Mouse (Mus musculus) myocyte (in vitro differentiated cells): Measurements from ENCODE around the gene Iqch. TPM values are rescaled to one million over a fixed set of nuclear protein-coding genes. Genes with fewer than 3 reads are reported as not detected.

Experiments used
- H3K27me3 ChIP-seq: one replicate; pipeline ENCODE4 v1.6.1; 2011; ENCODE audit not compliant: control insufficient read depth, insufficient read depth, insufficient read length
- H3K36me3 ChIP-seq: one replicate; pipeline ENCODE4 v1.6.1; 2011; ENCODE audit not compliant: control insufficient read depth, insufficient read depth
- H3K4me2 ChIP-seq: one replicate; pipeline ENCODE4 v1.6.1; 2011; ENCODE audit warnings: low read depth, control low read depth
- H3K4me3 ChIP-seq: one replicate; pipeline ENCODE4 v1.5.1; 2011; ENCODE audit warnings: mild to moderate bottlenecking, control low read depth, moderate library complexity
- H3K79me2 ChIP-seq: one replicate; pipeline ENCODE4 v1.6.1; 2011; ENCODE audit not compliant: control insufficient read depth, insufficient read depth
- H3ac ChIP-seq: one replicate; pipeline ENCODE4 v1.6.1; 2011; ENCODE audit not compliant: control insufficient read depth, insufficient read length
- CEBPB ChIP-seq: IDR thresholded peaks from 2 replicates; pipeline ENCODE4 v1.6.1; 2011; ENCODE audit warnings: mild to moderate bottlenecking, moderate library complexity; ENCODE audit not compliant: poor library complexity, insufficient read depth, severe bottlenecking
- E2F4 ChIP-seq: IDR thresholded peaks from one replicate; pipeline ENCODE4 v1.6.1; 2011; ENCODE audit warnings: mild to moderate bottlenecking, control low read depth, moderate library complexity; ENCODE audit not compliant: insufficient read depth
- MAX ChIP-seq: IDR thresholded peaks from one replicate; pipeline ENCODE4 v1.6.1; 2011; ENCODE audit warnings: low read depth, mild to moderate bottlenecking, control low read depth
- MYOD1 ChIP-seq, 3 experiments: IDR thresholded peaks; one replicate each; pipeline ENCODE4 v1.6.1; 2011; ENCODE audit warnings: control low read depth in 2 of 3, low read depth in 2 of 3, mild to moderate bottlenecking in 2 of 3, moderate library complexity in 1 of 3; ENCODE audit not compliant: insufficient read length in 2 of 3, control insufficient read depth in 1 of 3
- MYOG ChIP-seq, 3 experiments: IDR thresholded peaks; one replicate each; pipeline ENCODE4 v1.6.1; 2011; ENCODE audit warnings: control low read depth in 2 of 3, low read depth in 2 of 3, mild to moderate bottlenecking in 2 of 3; ENCODE audit not compliant: insufficient read length in 2 of 3, control insufficient read depth in 1 of 3, insufficient read depth in 1 of 3
- POLR2A ChIP-seq: IDR thresholded peaks from one replicate; pipeline ENCODE4 v1.6.1; 2011; ENCODE audit warnings: low read depth, mild to moderate bottlenecking, control low read depth, moderate library complexity; ENCODE audit not compliant: insufficient read length
- POLR2AphosphoS2 ChIP-seq: IDR thresholded peaks from one replicate; pipeline ENCODE4 v1.6.1; 2011; ENCODE audit warnings: low read depth, control low read depth; ENCODE audit not compliant: insufficient read length
- REST ChIP-seq: IDR thresholded peaks from one replicate; pipeline ENCODE4 v1.6.1; 2011; ENCODE audit warnings: mild to moderate bottlenecking, control low read depth, moderate library complexity; ENCODE audit not compliant: insufficient read depth, insufficient read length
- SRF ChIP-seq: IDR thresholded peaks from one replicate; pipeline ENCODE4 v1.6.1; 2011; ENCODE audit warnings: low read depth; ENCODE audit not compliant: control insufficient read depth, insufficient read length
- TCF12 ChIP-seq: IDR thresholded peaks from one replicate; pipeline ENCODE4 v1.6.1; 2011; ENCODE audit warnings: mild to moderate bottlenecking, control low read depth; ENCODE audit not compliant: poor library complexity, insufficient read depth, severe bottlenecking
- TCF3 ChIP-seq: IDR thresholded peaks from one replicate; pipeline ENCODE4 v1.6.1; 2011; ENCODE audit warnings: low read depth, control low read depth; ENCODE audit not compliant: insufficient read length
- USF1 ChIP-seq: IDR thresholded peaks from one replicate; pipeline ENCODE4 v1.6.1; 2011; ENCODE audit warnings: low read depth, mild to moderate bottlenecking, control low read depth, moderate library complexity
- polyA plus RNA-seq: library from polyadenylated mRNA; unstranded; fragments of >200 nt; fragmentation: generic; extraction: Trizol; gene quantifications from one replicate; pipeline ENCODE4 v1.2.1, GENCODE M21; 2012; ENCODE audit warnings: missing spikeins

The Iqch gene
- polyA plus RNA-seq, 1 experiment = not detected

GRCm38 (mm10) chr9:63541926-63542325, 60.4 kb downstream of the Iqch start:
- Histone ChIP-seq H3ac (no peak overlapping the region), H3K4me2 (no peak overlapping the region), H3K4me3 (no peak overlapping the region), H3K79me2 (no peaks in the 10 kb centered on the region), H3K36me3 (no peaks in the 10 kb centered on the region), H3K27me3 (no peaks in the 10 kb centered on the region)
- TF ChIP-seq SRF = no peak
- no peak for TF ChIP-seq CEBPB
- no peak for TF ChIP-seq TCF12
- no peak for TF ChIP-seq POLR2A
- no peak for TF ChIP-seq POLR2AphosphoS2
- no peak for TF ChIP-seq E2F4
- no peak for TF ChIP-seq MYOD1 (IDR thresholded peaks at IDR 0.05; ENCODE audit: control insufficient read depth in 1 of 3, insufficient read length in 2 of 3, low read depth in 2 of 3)
- no peak for TF ChIP-seq TCF3
- no peak for TF ChIP-seq MAX
- TF ChIP-seq REST = no peak

- H3K27me3 ChIP-seq = no peaks in the 10 kb centered on the region
- H3K79me2 ChIP-seq = no peaks in the 10 kb centered on the region
- H3K4me3 ChIP-seq = no peak overlapping the region
- no peak overlapping the region for H3ac ChIP-seq
- TF ChIP-seq SRF (no peak), MYOG (IDR thresholded peaks at IDR 0.05; ENCODE audit: control insufficient read depth in 1 of 3, insufficient read depth in 1 of 3, insufficient read length in 2 of 3, low read depth in 2 of 3) (no peak), POLR2AphosphoS2 (no peak), POLR2A (no peak), TCF12 (no peak), E2F4 (no peak), USF1 (no peak)
- no peaks in the 10 kb centered on the region for H3K36me3 ChIP-seq
- no peak overlapping the region for H3K4me2 ChIP-seq
These were observed 61.0 kb downstream of the Iqch start for GRCm38 (mm10) chr9:63541301-63541700.

GRCm38 (mm10) chr9:63537489-63537888, 64.8 kb downstream of the Iqch start:
- no peak for TF ChIP-seq E2F4
- TF ChIP-seq REST = no peak
- TF ChIP-seq MAX = no peak
- peak; percentile 91 for TF ChIP-seq SRF
- TF ChIP-seq USF1 = no peak
- no peak for TF ChIP-seq MYOG (IDR thresholded peaks at IDR 0.05; ENCODE audit: control insufficient read depth in 1 of 3, insufficient read depth in 1 of 3, insufficient read length in 2 of 3, low read depth in 2 of 3)
- no peak for TF ChIP-seq POLR2A
- TF ChIP-seq TCF3 = no peak
- no peak for TF ChIP-seq TCF12
- no peak overlapping the region for H3K4me2 ChIP-seq
- H3K4me3 ChIP-seq = no peak overlapping the region
- no peak overlapping the region for H3ac ChIP-seq
- H3K79me2 ChIP-seq = no peaks in the 10 kb centered on the region
- no peaks in the 10 kb centered on the region for H3K36me3 ChIP-seq
- H3K27me3 ChIP-seq = no peaks in the 10 kb centered on the region

GRCm38 (mm10) chr9:63535042-63535441, 67.3 kb downstream of the Iqch start:
- Histone ChIP-seq H3K4me3 (no peak overlapping the region), H3ac (no peak overlapping the region)

GRCm38 (mm10) chr9:63534371-63534780, 67.9 kb downstream of the Iqch start:
- H3K79me2 ChIP-seq = no peaks in the 10 kb centered on the region
- no peak for TF ChIP-seq MAX
- TF ChIP-seq USF1 = no peak
- no peak for TF ChIP-seq MYOG (IDR thresholded peaks at IDR 0.05; ENCODE audit: control insufficient read depth in 1 of 3, insufficient read depth in 1 of 3, insufficient read length in 2 of 3, low read depth in 2 of 3)
- no peak for TF ChIP-seq MYOD1 (IDR thresholded peaks at IDR 0.05; ENCODE audit: control insufficient read depth in 1 of 3, insufficient read length in 2 of 3, low read depth in 2 of 3)
- TF ChIP-seq TCF12 = no peak
- no peak for TF ChIP-seq REST
- TF ChIP-seq POLR2AphosphoS2 = no peak
- no peak for TF ChIP-seq CEBPB
- TF ChIP-seq E2F4 = no peak
- no peak for TF ChIP-seq SRF
- no peak for TF ChIP-seq POLR2A
- no peak for TF ChIP-seq TCF3
- no peaks in the 10 kb centered on the region for H3K36me3 ChIP-seq
- no peak overlapping the region for H3K4me2 ChIP-seq
- H3ac ChIP-seq = no peak overlapping the region
- H3K27me3 ChIP-seq = no peaks in the 10 kb centered on the region
- H3K4me3 ChIP-seq = no peak overlapping the region

More at GRCm38 (mm10) chr9:63535042-63535441, 67.3 kb downstream of the Iqch start:
- Histone ChIP-seq H3K27me3 (no peaks in the 10 kb centered on the region), H3K4me2 (no peak overlapping the region), H3K36me3 (no peaks in the 10 kb centered on the region), H3K79me2 (no peaks in the 10 kb centered on the region)
- TF ChIP-seq MAX (no peak), E2F4 (no peak), MYOD1 (IDR thresholded peaks at IDR 0.05; ENCODE audit: control insufficient read depth in 1 of 3, insufficient read length in 2 of 3, low read depth in 2 of 3) (no peak), USF1 (no peak), TCF3 (no peak), POLR2AphosphoS2 (no peak), TCF12 (no peak), CEBPB (no peak), SRF (no peak), MYOG (IDR thresholded peaks at IDR 0.05; ENCODE audit: control insufficient read depth in 1 of 3, insufficient read depth in 1 of 3, insufficient read length in 2 of 3, low read depth in 2 of 3) (no peak), REST (no peak), POLR2A (no peak)
